Mouse (Mus musculus) testis, adult 2 months (tissue): Measurements from ENCODE around the gene Angel2.
A peak's percentile ranks its signal among the peaks of the same experiment; 100 is the strongest.

ENCODE experiments used
- CTCF ChIP-seq: fragments of 200-500 bp; IDR thresholded peaks from 2 replicates; pipeline ENCODE4 v1.5.1; 2012; ENCODE audit warnings: low read depth, mild to moderate bottlenecking, inconsistent platforms, low read length, moderate library complexity; ENCODE audit not compliant: control insufficient read depth, insufficient read depth, insufficient replicate concordance
- POLR2A ChIP-seq: fragments of 200-500 bp; IDR thresholded peaks from 2 replicates; pipeline ENCODE4 v1.6.1; 2012; ENCODE audit warnings: low read depth, mild to moderate bottlenecking, inconsistent platforms, low read length, moderate library complexity; ENCODE audit not compliant: control insufficient read depth

DNA sequence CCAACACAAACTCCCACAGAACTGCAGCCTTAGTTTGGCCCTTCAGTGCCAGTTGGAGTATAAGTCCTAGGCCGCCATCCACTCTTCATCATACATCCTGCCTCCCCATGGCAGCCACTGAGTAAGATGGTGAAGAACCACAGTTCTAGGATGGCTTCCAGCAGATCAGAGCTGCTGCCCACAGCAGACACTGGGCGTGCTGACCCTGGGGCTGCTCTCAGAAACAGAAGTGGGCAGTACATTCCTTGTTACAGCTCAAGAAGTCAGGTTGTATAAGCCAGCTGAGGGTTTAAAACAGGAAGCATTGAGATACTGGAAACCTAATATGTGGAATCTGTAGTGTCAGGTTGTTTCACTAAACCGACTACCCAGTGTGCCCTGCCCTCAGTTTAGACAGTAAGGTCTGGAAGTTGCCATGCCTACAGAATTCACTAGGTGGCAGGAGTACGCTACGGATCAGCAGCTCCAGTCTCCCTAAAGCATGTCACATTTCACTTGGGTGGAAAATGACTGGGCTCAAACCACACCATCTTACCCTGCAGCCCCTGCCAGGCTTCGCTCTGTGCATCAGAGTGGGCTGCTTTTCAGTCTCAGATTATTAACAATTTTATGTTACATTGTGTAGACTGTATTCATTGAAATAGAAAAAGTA is 19.3 kb downstream of the Angel2 start:
- TF ChIP-seq CTCF (peak; percentile 48; the same call in 1 of the 2 replicates), POLR2A (no peak)
